Mouse (Mus musculus) retina, embryonic 14.5 days (tissue): Measurements from ENCODE around the gene Frg2f1.

Experiments
- DNase-seq: peaks from one replicate; pipeline ENCODE4 v3.0.0-alpha.2; 2015; ENCODE audit warnings: low spot score

The Frg2f1 gene

GRCm38 (mm10) chr4:119492291-119492932, 46.9 kb downstream of the Frg2f1 start, which contains the start of gene Rimkla:
Gene Rimkla (minus strand): TSS chr4:119492628.
- DNase-seq: peak; percentile 75

- peak; percentile 53 for DNase-seq
Observed at GRCm38 (mm10) chr4:119490806-119491205, 48.5 kb downstream of the Frg2f1 start.

- DNase-seq: peak; percentile 20
Observed at GRCm38 (mm10) chr4:119489666-119490065, 49.7 kb downstream of the Frg2f1 start.

- no peak for DNase-seq
Observed at GRCm38 (mm10) chr4:119484882-119485281, 54.4 kb downstream of the Frg2f1 start.

- no peak for DNase-seq
Observed at GRCm38 (mm10) chr4:119483051-119483450, 56.3 kb downstream of the Frg2f1 start.
